Mouse (Mus musculus): Measurements from ENCODE around the gene Asb12. TPM values are rescaled to one million over a fixed set of nuclear protein-coding genes. Genes with fewer than 3 reads are reported as not detected.
"Not testable (repeated sequence)": the region's sequence is repeated elsewhere in the genome, so short reads cannot be mapped to it uniquely, and the experiment has no call there.

Asb12 gene
- 0.22 TPM in 1 of 2 replicates, not detected in the other for polyA plus RNA-seq (2014; fragmentation: Nextera tagmentation; extraction: Ambion mirVana)

DNA sequence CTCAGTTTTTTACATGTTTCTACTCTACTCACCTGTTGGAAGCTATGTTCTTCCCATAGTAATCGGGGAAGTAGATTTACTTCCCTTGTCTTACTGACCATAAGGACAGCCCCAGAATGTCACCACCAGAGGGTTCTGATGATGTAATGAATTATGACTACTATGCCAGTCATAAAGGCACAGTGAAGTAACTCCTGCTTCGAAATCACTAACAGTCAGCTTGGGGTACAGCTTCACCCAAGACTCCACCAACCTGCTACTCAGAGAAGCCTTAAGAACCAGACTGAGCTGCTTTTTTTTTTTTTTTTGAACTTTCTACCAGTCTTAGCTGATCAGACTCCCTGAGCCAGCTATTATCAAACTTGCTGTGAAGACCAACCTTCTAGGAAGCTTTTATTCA is at the start of gene Asb12, which contains the start of gene Pfn5:
Asb12 (minus strand) TSS at position 101 of the 400 bp plus-strand sequence.
Pfn5 (plus strand) TSS at position 218 of the 400 bp plus-strand sequence.
- no peak for DNase-seq (ENCODE audit: low spot score, missing footprints)
- no peaks in the 10 kb centered on the region for H3K36me3 ChIP-seq (ENCODE audit: control insufficient read depth, insufficient read depth, low read length)
- no peaks in the 10 kb centered on the region for H3K4me1 ChIP-seq (ENCODE audit: control insufficient read depth, insufficient read depth, low read length)
- no peak within 1 kb of the TSS for H3K9ac ChIP-seq (ENCODE audit: low read length)
- no peak within 1 kb of the TSS for H3K4me3 ChIP-seq (ENCODE audit: low read depth, low read length)
- no peak within 1 kb of the TSS for H3K27ac ChIP-seq (ENCODE audit: low read depth, low read length)
- H3K9me3 ChIP-seq (ENCODE audit: control insufficient read depth, low read length), result no peaks in the 10 kb centered on the region
- H3K27me3 ChIP-seq (ENCODE audit: control insufficient read depth, insufficient read depth, low read length), result no peaks in the 10 kb centered on the region
- 84% methylated on average over 2 of the region's 2 CpGs for WGBS
- H3K4me2 ChIP-seq, result no peak within 1 kb of the TSS
- ATAC-seq (ENCODE audit: low FRiP score), result no peak

GRCm38 (mm10) chrX:95600609-95601008 is 42.8 kb upstream of the Asb12 start:
- Histone ChIP-seq H3K9ac (ENCODE audit: low read length) (no peak overlapping the region), H3K4me2 (no peak overlapping the region), H3K27ac (ENCODE audit: low read depth, low read length) (no peak overlapping the region), H3K27me3 (ENCODE audit: control insufficient read depth, insufficient read depth, low read length) (no peaks in the 10 kb centered on the region), H3K4me1 (ENCODE audit: control insufficient read depth, insufficient read depth, low read length) (no peaks in the 10 kb centered on the region), H3K4me3 (ENCODE audit: low read depth, low read length) (no peak overlapping the region), H3K9me3 (ENCODE audit: control insufficient read depth, low read length) (no peaks in the 10 kb centered on the region), H3K36me3 (ENCODE audit: control insufficient read depth, insufficient read depth, low read length) (no peaks in the 10 kb centered on the region)
- WGBS, result 92% methylated on average over 5 of the region's 5 CpGs
- no peak for ATAC-seq (ENCODE audit: low FRiP score)
- no peak for DNase-seq (ENCODE audit: low spot score, missing footprints)

- Histone ChIP-seq H3K4me1 (ENCODE audit: control insufficient read depth, insufficient read depth, low read length) (no peaks in the 10 kb centered on the region), H3K27ac (ENCODE audit: low read depth, low read length) (no peak overlapping the region), H3K9ac (ENCODE audit: low read length) (no peak overlapping the region), H3K9me3 (ENCODE audit: control insufficient read depth, low read length) (no peaks in the 10 kb centered on the region), H3K4me3 (ENCODE audit: low read depth, low read length) (no peak overlapping the region), H3K4me2 (no peak overlapping the region), H3K36me3 (ENCODE audit: control insufficient read depth, insufficient read depth, low read length) (no peaks in the 10 kb centered on the region), H3K27me3 (ENCODE audit: control insufficient read depth, insufficient read depth, low read length) (no peaks in the 10 kb centered on the region)
- no peak for DNase-seq (ENCODE audit: low spot score, missing footprints)
- WGBS, result 80% methylated on average over 4 of the region's 4 CpGs
- no peak for ATAC-seq (ENCODE audit: low FRiP score)
Observed at GRCm38 (mm10) chrX:95554321-95554720, 3.5 kb downstream of the Asb12 start.

GRCm38 (mm10) chrX:95535493-95535892 is 22.3 kb downstream of the Asb12 start:
- DNase-seq (ENCODE audit: low spot score, missing footprints); H3K4me1 ChIP-seq (ENCODE audit: control insufficient read depth, insufficient read depth, low read length); H3K4me3 ChIP-seq (ENCODE audit: low read depth, low read length); ATAC-seq (ENCODE audit: low FRiP score); H3K4me2 ChIP-seq; H3K27ac ChIP-seq (ENCODE audit: low read depth, low read length); H3K9ac ChIP-seq (ENCODE audit: low read length); H3K9me3 ChIP-seq (ENCODE audit: control insufficient read depth, low read length); H3K27me3 ChIP-seq (ENCODE audit: control insufficient read depth, insufficient read depth, low read length); H3K36me3 ChIP-seq (ENCODE audit: control insufficient read depth, insufficient read depth, low read length): not testable (repeated sequence)
- 73% methylated on average over 2 of the region's 2 CpGs for WGBS

- ATAC-seq (ENCODE audit: low FRiP score), result no peak
- Histone ChIP-seq H3K27ac (ENCODE audit: low read depth, low read length) (no peak overlapping the region), H3K4me1 (ENCODE audit: control insufficient read depth, insufficient read depth, low read length) (no peaks in the 10 kb centered on the region), H3K27me3 (ENCODE audit: control insufficient read depth, insufficient read depth, low read length) (no peaks in the 10 kb centered on the region), H3K4me3 (ENCODE audit: low read depth, low read length) (no peak overlapping the region), H3K9ac (ENCODE audit: low read length) (no peak overlapping the region), H3K4me2 (no peak overlapping the region), H3K9me3 (ENCODE audit: control insufficient read depth, low read length) (no peaks in the 10 kb centered on the region), H3K36me3 (ENCODE audit: control insufficient read depth, insufficient read depth, low read length) (no peaks in the 10 kb centered on the region)
- WGBS, result 90% methylated on average over 2 of the region's 2 CpGs
- no peak for DNase-seq (ENCODE audit: low spot score, missing footprints)
Observed at GRCm38 (mm10) chrX:95525166-95525565, 32.6 kb downstream of the Asb12 start.

GRCm38 (mm10) chrX:95523883-95524282 is 33.9 kb downstream of the Asb12 start:
- ATAC-seq (ENCODE audit: low FRiP score) (no peak), DNase-seq (ENCODE audit: low spot score, missing footprints) (no peak)
- Histone ChIP-seq H3K27me3 (ENCODE audit: control insufficient read depth, insufficient read depth, low read length) (no peaks in the 10 kb centered on the region), H3K9ac (ENCODE audit: low read length) (no peak overlapping the region), H3K4me2 (no peak overlapping the region), H3K4me3 (ENCODE audit: low read depth, low read length) (no peak overlapping the region), H3K27ac (ENCODE audit: low read depth, low read length) (no peak overlapping the region), H3K9me3 (ENCODE audit: control insufficient read depth, low read length) (no peaks in the 10 kb centered on the region), H3K36me3 (ENCODE audit: control insufficient read depth, insufficient read depth, low read length) (no peaks in the 10 kb centered on the region), H3K4me1 (ENCODE audit: control insufficient read depth, insufficient read depth, low read length) (no peaks in the 10 kb centered on the region)

DNA sequence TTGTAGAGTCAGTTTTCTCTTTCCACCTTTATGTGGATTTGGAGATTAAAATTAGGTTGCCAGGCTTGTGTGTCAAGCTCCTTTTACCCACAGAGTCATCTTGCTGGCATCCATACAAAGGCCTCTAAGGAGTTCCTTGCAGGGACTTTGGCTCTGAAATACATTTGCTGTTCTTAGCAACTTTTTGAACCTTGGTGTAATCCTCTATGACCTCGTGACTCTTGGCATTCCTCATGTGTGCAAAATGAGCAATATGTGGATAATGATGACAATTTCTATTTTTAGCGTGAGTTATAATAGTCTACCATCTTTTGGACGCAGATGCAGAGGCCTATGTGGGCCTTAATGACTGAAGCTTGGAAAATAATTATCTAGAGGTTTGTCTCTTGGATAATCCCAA is 100.6 kb downstream of the Asb12 start:
- WGBS, result 73% methylated on average over 3 of the region's 3 CpGs

DNA sequence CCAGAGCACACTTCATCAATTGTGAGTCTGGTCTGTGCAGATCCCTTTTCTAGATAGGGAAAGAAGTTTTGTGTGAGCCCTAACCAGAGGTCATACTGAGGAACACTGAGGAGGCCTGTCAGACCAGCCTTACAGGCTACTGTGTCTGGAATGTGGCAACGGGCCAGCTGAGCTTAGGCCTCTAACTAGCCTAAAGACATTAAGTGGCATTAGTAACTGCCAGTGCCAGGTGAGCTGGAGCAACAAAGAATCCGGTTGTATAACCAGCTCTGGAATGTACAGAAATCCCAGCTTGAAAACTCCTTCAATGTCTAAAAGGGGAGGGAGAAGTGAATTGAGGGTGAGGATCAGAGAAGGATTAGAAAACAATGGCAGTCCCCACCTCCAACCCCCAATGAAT is 111.9 kb downstream of the Asb12 start:
- Histone ChIP-seq H3K4me2 (no peak overlapping the region), H3K36me3 (ENCODE audit: control insufficient read depth, insufficient read depth, low read length) (no peaks in the 10 kb centered on the region), H3K9ac (ENCODE audit: low read length) (no peak overlapping the region), H3K27ac (ENCODE audit: low read depth, low read length) (no peak overlapping the region), H3K4me3 (ENCODE audit: low read depth, low read length) (no peak overlapping the region), H3K9me3 (ENCODE audit: control insufficient read depth, low read length) (no peaks in the 10 kb centered on the region), H3K27me3 (ENCODE audit: control insufficient read depth, insufficient read depth, low read length) (no peaks in the 10 kb centered on the region), H3K4me1 (ENCODE audit: control insufficient read depth, insufficient read depth, low read length) (peaks cover 2% of the 10 kb centered on the region; the same call in 1 of the 2 replicates)
- ATAC-seq (ENCODE audit: low FRiP score) (no peak), DNase-seq (ENCODE audit: low spot score, missing footprints) (no peak)
- 72% methylated on average over 2 of the region's 2 CpGs for whole genome bisulfite sequencing

More for the DNA sequence above, 100.6 kb downstream of the Asb12 start:
- DNase-seq (ENCODE audit: low spot score, missing footprints) (no peak), ATAC-seq (ENCODE audit: low FRiP score) (no peak)
- Histone ChIP-seq H3K9ac (ENCODE audit: low read length) (no peak overlapping the region), H3K4me3 (ENCODE audit: low read depth, low read length) (no peak overlapping the region), H3K4me1 (ENCODE audit: control insufficient read depth, insufficient read depth, low read length) (no peaks in the 10 kb centered on the region), H3K27ac (ENCODE audit: low read depth, low read length) (no peak overlapping the region), H3K4me2 (no peak overlapping the region), H3K36me3 (ENCODE audit: control insufficient read depth, insufficient read depth, low read length) (no peaks in the 10 kb centered on the region), H3K27me3 (ENCODE audit: control insufficient read depth, insufficient read depth, low read length) (no peaks in the 10 kb centered on the region), H3K9me3 (ENCODE audit: control insufficient read depth, low read length) (no peaks in the 10 kb centered on the region)

- Histone ChIP-seq H3K4me1 (ENCODE audit: control insufficient read depth, insufficient read depth, low read length) (peaks cover 2% of the 10 kb centered on the region; the same call in 1 of the 2 replicates), H3K27ac (ENCODE audit: low read depth, low read length) (no peak overlapping the region), H3K9ac (ENCODE audit: low read length) (peak overlapping the region; percentile 63; the same call in 1 of the 2 replicates), H3K36me3 (ENCODE audit: control insufficient read depth, insufficient read depth, low read length) (no peaks in the 10 kb centered on the region), H3K9me3 (ENCODE audit: control insufficient read depth, low read length) (no peaks in the 10 kb centered on the region), H3K4me3 (ENCODE audit: low read depth, low read length) (peak overlapping the region; percentile 52), H3K27me3 (ENCODE audit: control insufficient read depth, insufficient read depth, low read length) (no peaks in the 10 kb centered on the region), H3K4me2 (peak overlapping the region; percentile 55)
- ATAC-seq (ENCODE audit: low FRiP score) (0 out of 2 replicates have a peak, but pooled peaks have one; percentile 0), DNase-seq (ENCODE audit: low spot score, missing footprints) (no peak)
- WGBS, result 34% methylated on average over 3 of the region's 3 CpGs
Observed at GRCm38 (mm10) chrX:95445141-95445540, 112.6 kb downstream of the Asb12 start.
